Mouse (Mus musculus) embryo, embryonic 11 days (tissue): ENCODE data around the gene Celf2.
"Not testable (repeated sequence)": the region's sequence is repeated elsewhere in the genome, so short reads cannot be mapped to it uniquely, and the experiment has no call there.

ENCODE experiments used
- DNase-seq: peaks from one replicate; pipeline ENCODE4 v3.0.0-alpha.2; 2015

Gene Celf2

GRCm38 (mm10) chr2:7509463-7509862 lies at the start of gene Celf2:
Gene Celf2 (minus strand): TSS chr2:7509563.
- not testable (repeated sequence) for DNase-seq

GRCm38 (mm10) chr2:7555144-7555892 lies 46.0 kb upstream of the Celf2 start:
- DNase-seq, result no peak

DNA sequence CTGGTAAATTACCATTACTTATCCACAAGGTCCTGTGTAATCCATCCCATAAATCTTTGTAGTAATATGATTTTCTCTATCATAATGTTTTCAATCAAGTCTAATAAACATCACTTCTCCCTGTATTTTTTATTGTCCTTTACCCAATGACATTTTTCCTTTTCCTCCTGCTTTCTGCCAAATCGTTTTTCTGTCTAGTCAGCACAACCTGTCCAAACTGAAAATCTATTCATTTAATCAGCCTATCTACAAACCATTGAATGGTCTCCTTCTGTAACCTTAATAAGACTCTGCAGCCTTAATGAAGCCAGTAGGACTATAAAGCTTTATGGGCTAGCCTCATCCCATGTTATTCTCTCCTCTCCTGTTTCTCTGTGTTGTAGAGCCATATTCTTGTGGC lies 45.2 kb upstream of the Celf2 start:
- no peak for DNase-seq

GRCm38 (mm10) chr2:7552887-7553286 lies 43.5 kb upstream of the Celf2 start:
- DNase-seq, result no peak

DNA sequence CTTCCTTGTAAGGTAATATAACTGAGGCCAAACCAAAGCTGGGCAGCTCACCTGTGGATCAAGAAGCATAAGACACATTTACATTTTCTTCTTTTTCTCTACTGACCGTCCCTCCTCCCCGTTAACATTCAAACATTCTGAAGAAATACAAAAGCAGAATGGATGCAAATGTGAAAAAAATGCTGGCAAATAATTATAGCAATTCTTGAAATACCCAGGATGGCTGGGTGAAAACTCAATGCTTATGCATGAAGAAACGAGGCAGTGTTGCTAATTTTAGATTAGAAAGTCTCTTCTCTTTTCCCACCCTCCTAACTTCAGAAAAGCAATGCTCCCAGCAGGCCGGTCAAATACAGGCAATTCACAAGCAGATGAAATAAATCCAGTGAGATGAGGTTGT lies 39.5 kb upstream of the Celf2 start:
- no peak for DNase-seq

DNA sequence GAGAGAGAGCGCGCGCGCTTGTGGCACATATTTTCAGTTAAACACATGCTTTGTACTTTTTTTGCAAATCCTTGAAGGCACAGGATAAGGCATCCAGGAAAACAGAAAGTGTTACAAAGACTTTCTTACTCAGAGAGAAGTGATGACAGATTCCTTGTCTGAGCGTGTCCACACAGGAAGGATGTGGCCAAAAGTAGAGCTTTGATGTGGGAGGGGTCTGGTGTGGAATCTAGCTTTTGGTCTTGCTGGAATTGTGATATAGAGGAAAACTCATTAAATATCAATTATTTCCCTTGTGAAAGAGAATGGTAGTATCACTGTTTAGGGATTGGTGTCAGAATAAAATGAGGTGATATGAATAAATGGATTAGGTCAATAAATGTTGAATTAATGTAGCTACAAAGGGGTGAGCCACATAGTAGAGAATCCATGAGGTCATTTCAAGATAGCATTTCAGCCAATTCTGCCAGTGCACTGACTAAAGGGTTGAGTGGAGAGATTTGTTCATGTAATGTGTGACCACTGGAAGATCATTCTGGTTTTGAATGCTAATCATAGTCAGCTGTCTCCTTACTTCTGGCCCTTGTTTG lies 25.3 kb upstream of the Celf2 start:
- no peak for DNase-seq

- DNase-seq, result no peak
These were observed 24.8 kb upstream of the Celf2 start for GRCm38 (mm10) chr2:7534195-7534594.

DNA sequence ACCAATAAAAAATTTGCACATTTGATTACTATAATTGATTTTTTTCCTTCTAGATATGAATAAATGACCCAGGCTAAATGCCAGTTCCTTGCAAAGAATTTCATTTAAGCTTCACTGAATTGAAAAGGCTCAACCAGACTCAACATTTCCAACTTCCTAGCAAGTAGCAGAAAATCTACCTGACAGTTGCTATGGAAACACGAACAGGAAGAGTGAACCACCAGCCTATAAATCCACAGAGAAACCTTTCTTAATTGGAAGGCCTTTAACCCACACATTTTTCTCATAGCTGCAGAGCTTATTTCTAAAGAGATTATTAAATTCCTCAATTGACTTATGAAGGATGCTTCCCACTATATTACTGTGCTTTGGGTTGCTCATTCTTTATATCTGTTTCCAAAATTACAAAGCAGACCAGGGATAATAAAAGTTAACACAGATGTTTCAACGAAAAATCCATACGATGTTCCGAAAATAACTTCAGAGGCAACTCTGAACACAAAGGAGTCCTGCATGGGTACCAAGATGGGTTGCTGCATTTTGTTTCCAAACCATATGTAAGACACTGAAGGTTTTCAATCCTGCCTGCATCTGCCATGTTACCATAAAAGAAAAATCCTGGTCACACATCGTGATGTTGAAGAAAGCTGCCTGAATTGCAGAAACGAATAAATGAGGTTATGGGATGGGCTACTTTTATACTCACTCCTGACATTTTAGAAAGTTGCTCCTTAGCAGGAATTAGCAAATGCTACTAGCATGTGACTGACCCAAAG lies 22.0 kb upstream of the Celf2 start:
- peak; percentile 31 for DNase-seq

DNA sequence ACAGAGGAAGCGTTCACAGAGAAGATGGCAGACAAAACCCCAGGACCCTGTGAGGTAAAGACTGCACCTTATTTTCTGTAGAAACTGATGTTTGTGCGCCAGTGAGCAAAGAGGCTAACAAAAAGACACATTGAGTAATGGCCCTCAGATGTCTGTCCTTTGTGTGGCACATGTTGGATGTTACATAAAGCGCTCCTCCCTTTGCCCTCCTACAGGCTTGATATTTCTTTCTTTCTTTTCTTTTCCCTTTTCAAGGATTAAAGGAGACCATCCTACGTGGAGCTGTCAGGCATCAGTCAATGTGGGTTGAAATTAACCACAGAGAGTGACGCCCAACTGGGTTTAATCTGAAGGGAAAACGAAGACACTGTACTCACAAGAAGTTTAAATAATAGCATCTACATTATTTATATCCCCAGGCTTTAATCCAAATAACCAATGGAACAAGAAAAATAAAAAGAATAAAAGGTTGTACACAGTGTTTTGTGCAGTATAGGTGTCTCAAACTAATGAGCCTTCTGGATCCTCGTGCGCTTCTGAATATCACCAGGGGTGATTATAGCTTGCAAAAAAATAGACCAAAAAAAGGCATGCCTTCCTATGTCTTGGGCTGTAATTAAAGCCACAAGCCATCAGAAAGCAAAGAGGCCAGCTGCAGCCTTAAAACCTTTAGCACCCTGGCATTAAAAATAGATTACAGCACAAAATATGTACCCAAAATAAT lies 21.3 kb upstream of the Celf2 start:
- no peak for DNase-seq

GRCm38 (mm10) chr2:7529637-7530036 lies 20.3 kb upstream of the Celf2 start:
- peak; percentile 22 for DNase-seq

- no peak for DNase-seq
These were observed 17.3 kb upstream of the Celf2 start for GRCm38 (mm10) chr2:7526696-7527095.

- no peak for DNase-seq
These were observed 10.1 kb upstream of the Celf2 start for GRCm38 (mm10) chr2:7519473-7519872.

DNA sequence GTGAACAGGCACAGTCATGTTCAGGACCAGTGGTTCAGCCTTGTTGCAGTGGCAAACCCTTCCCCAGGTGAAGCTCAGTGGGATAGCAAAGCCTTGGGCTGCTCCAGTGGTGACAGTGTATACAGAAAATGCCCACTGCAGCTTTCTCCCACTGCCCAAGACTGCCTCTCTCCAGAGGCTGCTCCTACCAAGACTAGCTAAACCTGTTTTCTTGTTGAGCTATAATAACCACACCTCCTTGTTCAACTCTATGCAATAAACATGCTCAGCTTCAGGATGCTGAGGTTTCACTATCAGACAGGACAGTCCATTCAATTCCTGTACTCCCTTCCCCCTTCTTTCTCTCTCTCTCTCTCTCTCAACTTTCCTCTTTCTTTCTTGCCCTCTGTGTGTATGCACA lies 15.9 kb downstream of the Celf2 start:
- DNase-seq, result no peak

- no peak for DNase-seq
These were observed 24.4 kb downstream of the Celf2 start for GRCm38 (mm10) chr2:7484974-7485373.

DNA sequence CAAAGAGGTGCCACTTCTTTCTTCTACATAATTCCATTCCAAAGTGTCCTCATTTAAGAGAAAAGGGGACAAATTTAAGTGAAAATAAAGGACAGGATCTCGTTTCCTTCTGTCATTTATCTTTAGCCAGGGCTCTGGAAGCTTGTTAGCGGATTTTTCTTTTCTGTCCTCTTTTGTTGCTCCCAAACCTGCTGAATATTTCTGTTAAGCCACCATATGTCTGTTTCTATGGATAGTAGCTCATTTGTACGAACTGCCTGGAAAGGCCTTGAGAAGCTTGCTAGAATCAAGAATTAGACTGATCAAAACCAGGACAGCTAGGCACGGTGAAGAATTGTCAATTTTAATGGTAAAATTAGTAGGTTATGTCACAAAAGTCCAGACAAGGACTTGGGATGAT lies 27.3 kb downstream of the Celf2 start:
- DNase-seq, result no peak

- DNase-seq, result no peak
These were observed 48.9 kb downstream of the Celf2 start for GRCm38 (mm10) chr2:7460329-7461056.

DNA sequence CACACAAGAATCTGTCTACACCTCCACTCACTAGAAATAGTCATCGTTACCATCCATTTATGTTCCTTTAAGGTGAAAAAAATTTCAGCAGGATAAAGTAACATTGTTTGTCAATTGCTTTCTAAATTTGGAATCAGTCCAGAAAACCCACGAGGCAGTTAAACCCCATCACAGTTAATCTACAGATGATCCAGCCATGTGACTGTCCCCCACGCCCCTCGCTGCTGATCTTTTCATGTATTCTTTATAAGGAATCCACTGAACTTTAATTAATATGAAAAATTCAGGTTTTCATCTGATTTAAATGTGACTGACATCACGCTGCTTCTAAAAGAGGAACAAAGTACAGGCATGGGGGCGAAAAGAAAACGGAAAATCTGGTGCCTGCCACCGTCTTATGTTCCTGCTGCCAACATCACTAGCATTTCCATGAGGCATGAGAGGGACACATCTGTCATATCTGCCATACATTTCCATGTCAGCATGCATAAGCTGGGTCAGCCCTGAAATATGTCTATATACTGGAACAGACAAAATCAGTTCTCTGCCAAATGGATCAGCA lies 70.6 kb downstream of the Celf2 start:
- no peak for DNase-seq

GRCm38 (mm10) chr2:7426481-7426880 lies 82.9 kb downstream of the Celf2 start:
- DNase-seq, result no peak

GRCm38 (mm10) chr2:7400530-7400929 lies 108.8 kb downstream of the Celf2 start:
- no peak for DNase-seq

DNA sequence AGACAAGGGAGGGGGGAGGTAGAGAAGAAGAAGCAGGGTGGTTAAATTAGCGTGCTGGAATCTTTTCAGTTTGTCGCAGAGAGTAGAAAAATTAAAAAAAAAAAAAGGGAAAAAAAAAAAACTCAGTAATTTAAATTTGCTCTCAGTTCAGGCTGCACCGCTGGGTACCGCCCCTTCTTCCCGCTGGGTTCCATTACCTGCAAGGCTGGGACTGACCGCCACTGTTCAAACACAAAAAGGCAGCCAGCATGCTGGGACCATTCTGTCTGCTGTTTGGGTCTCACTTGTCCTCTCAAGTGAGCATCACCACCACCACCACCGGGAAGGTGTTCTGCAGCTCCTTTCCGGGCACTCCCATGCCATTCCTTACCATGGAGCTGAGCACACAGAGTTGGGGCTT lies 113.4 kb downstream of the Celf2 start:
- peak; percentile 14 for DNase-seq

- DNase-seq, result peak; percentile 28
These were observed 113.9 kb downstream of the Celf2 start for GRCm38 (mm10) chr2:7395473-7395872.

GRCm38 (mm10) chr2:7392500-7392899 lies 116.9 kb downstream of the Celf2 start:
- no peak for DNase-seq
